Mouse (Mus musculus): ENCODE results near the gene Evc.
A peak's percentile ranks its signal among the peaks of the same experiment; 100 is the strongest.

The Evc gene

GRCm38 (mm10) chr5:37242360-37243168, 94.1 kb downstream of the Evc start:
- no peak for DNase-seq (ENCODE audit: low spot score in 2 of 2)

GRCm38 (mm10) chr5:37241651-37242151, 95.0 kb downstream of the Evc start, which contains the start of gene Crmp1:
Crmp1 (plus strand) TSS chr5:37241940.
- DNase-seq (ENCODE audit: low spot score in 2 of 2), result peak; percentile 84 to 89

GRCm38 (mm10) chr5:37241224-37241623, 95.5 kb downstream of the Evc start:
- DNase-seq (ENCODE audit: low spot score in 2 of 2), result no peak

GRCm38 (mm10) chr5:37240550-37240949, 96.1 kb downstream of the Evc start:
- DNase-seq (ENCODE audit: low spot score in 2 of 2), result no peak

Measured in frontal cortex, postnatal 36 days (tissue).